Mouse (Mus musculus): ENCODE measurements around the gene 4930404H24Rik. TPM values are rescaled to one million over a fixed set of nuclear protein-coding genes. Genes with fewer than 3 reads are reported as not detected.
A peak's percentile ranks its signal among the peaks of the same experiment; 100 is the strongest.

Gene 4930404H24Rik
- polyA plus RNA-seq, 2 experiments = not detected

GRCm38 (mm10) chr2:153523143-153523542, 30.6 kb downstream of the 4930404H24Rik start:
- no peak for ATAC-seq (ENCODE audit: insufficient read depth)
- WGBS (ENCODE audit: insufficient replicate concordance) = 78% methylated on average over 9 of the region's 9 CpGs
- Histone ChIP-seq H3K4me2 (ENCODE audit: low read depth) (no peak overlapping the region), H3K27ac (no peak overlapping the region), H3K4me1 (replicated peaks; ENCODE audit: control insufficient read depth in 2 of 2, insufficient read depth in 2 of 2, low read length in 1 of 2) (peaks cover 70 to 74% of the 10 kb centered on the region in 2 experiments), H3K36me3 (replicated peaks; ENCODE audit: control insufficient read depth, insufficient read depth, low read depth) (no peaks in the 10 kb centered on the region), H3K9me3 (ENCODE audit: control insufficient read depth, low read length) (no peaks in the 10 kb centered on the region), H3K4me3 (ENCODE audit: insufficient read depth in 1 of 2, low read depth in 2 of 2, low read length in 2 of 2) (no peak overlapping the region), H3K9ac (replicated peaks) (no peak overlapping the region), H3K27me3 (ENCODE audit: control insufficient read depth, insufficient read depth, low read length) (no peaks in the 10 kb centered on the region)
- no peak for DNase-seq (ENCODE audit: low read depth in 3 of 3, low spot score in 3 of 3)
- TF ChIP-seq EP300 (IDR thresholded peaks at IDR 0.05; ENCODE audit: low read depth) (no peak), CTCF (IDR thresholded peaks at IDR 0.05; ENCODE audit: low read depth) (no peak)

DNA sequence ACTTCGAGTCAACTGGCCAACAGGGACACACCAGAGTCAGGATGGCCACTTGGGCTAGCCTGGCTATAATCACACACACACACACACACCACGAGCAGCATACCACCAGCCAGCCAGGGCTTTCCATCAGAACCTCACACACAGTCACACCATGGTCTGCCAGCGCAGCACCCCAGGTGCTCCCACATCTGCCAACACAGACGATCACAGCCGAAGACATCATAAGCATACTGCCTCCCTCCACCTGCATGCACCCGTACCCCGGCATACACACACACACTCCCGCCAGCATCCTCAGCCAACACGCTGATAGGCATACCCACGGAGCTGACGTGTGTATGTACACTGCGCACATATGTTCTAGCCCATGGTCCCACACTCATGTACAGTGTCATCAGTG, 31.1 kb downstream of the 4930404H24Rik start:
- WGBS (ENCODE audit: insufficient replicate concordance) = 80% methylated on average over 12 of the region's 12 CpGs
- DNase-seq (ENCODE audit: low read depth in 3 of 3, low spot score in 3 of 3) = no peak
- Histone ChIP-seq H3K27ac (0 out of 2 replicates have a peak overlapping the region, but pooled peaks have one; percentile 1), H3K9me3 (ENCODE audit: control insufficient read depth, low read length) (no peaks in the 10 kb centered on the region), H3K4me1 (replicated peaks; ENCODE audit: control insufficient read depth in 2 of 2, insufficient read depth in 2 of 2, low read length in 1 of 2) (peaks cover 70 to 74% of the 10 kb centered on the region in 2 experiments), H3K27me3 (ENCODE audit: control insufficient read depth, insufficient read depth, low read length) (no peaks in the 10 kb centered on the region), H3K9ac (replicated peaks) (no peak overlapping the region), H3K36me3 (replicated peaks; ENCODE audit: control insufficient read depth, insufficient read depth, low read depth) (no peaks in the 10 kb centered on the region), H3K4me3 (ENCODE audit: insufficient read depth in 1 of 2, low read depth in 2 of 2, low read length in 2 of 2) (no peak overlapping the region), H3K4me2 (ENCODE audit: low read depth) (no peak overlapping the region)
- TF ChIP-seq CTCF (IDR thresholded peaks at IDR 0.05; ENCODE audit: low read depth) (no peak), EP300 (IDR thresholded peaks at IDR 0.05; ENCODE audit: low read depth) (no peak)
- ATAC-seq (ENCODE audit: insufficient read depth) = no peak

DNA sequence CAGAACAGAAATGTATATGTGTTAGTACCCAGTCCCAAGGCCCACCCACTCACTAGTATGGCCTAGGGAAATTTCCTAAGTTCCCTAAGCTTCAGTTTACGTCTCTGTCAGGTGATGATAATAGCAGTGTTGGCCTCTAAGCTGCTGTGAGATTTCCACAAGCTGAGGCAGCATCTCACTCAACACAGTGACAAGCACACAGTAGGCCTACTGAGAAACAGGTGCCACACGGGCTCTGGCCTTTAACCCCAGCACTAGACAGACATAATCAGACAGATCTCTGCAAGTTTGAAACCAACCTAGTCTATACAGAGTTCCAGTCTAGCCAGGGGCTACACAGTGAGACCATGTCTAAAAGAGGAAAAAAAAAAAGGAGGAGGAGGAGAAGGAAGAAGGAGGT, 32.1 kb downstream of the 4930404H24Rik start:
- ATAC-seq (ENCODE audit: insufficient read depth) (no peak), DNase-seq (ENCODE audit: low read depth in 3 of 3, low spot score in 3 of 3) (no peak)
- Histone ChIP-seq H3K4me3 (ENCODE audit: insufficient read depth in 1 of 2, low read depth in 2 of 2, low read length in 2 of 2) (no peak overlapping the region), H3K4me2 (ENCODE audit: low read depth) (no peak overlapping the region; the same call in 1 of the 2 replicates), H3K27ac (peak overlapping the region; percentile 81), H3K9ac (replicated peaks) (no peak overlapping the region; the same call in 1 of the 2 replicates), H3K9me3 (ENCODE audit: control insufficient read depth, low read length) (no peaks in the 10 kb centered on the region), H3K4me1 (replicated peaks; ENCODE audit: control insufficient read depth in 2 of 2, insufficient read depth in 2 of 2, low read length in 1 of 2) (peaks cover 67 to 69% of the 10 kb centered on the region in 2 experiments), H3K27me3 (ENCODE audit: control insufficient read depth, insufficient read depth, low read length) (no peaks in the 10 kb centered on the region), H3K36me3 (replicated peaks; ENCODE audit: control insufficient read depth, insufficient read depth, low read depth) (no peaks in the 10 kb centered on the region)
- TF ChIP-seq CTCF (IDR thresholded peaks at IDR 0.05; ENCODE audit: low read depth) (no peak), EP300 (IDR thresholded peaks at IDR 0.05; ENCODE audit: low read depth) (no peak)
- 39% methylated on average over 2 of the region's 2 CpGs for WGBS (ENCODE audit: insufficient replicate concordance)

DNA sequence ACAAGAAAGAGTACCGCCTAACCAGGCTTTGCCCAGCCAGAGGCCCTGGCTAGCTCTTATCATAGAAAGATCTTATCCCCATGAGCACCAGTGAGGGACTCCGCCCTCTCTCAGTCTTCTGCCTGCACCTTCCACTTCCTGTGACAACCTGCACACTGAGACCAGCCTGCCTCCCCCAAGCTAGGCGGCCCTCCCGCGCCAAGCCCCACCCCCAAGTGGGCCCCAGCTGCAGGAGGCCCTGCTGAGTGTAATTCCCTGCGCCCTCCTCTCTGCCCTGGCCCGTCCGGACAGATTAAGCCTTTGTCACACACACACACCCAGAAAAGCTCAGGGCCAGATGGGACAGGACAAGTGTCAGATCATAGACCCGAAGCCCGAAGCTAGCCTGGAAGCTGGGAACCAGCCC, 33.3 kb downstream of the 4930404H24Rik start:
- Histone ChIP-seq H3K27ac (peak overlapping the region; percentile 84), H3K9ac (replicated peaks) (peak overlapping the region; percentile 58), H3K4me3 (ENCODE audit: insufficient read depth in 1 of 2, low read depth in 2 of 2, low read length in 2 of 2) (peak overlapping the region in 1 of 2 experiments; percentile 20; a peak in 1 of 4 replicates), H3K27me3 (ENCODE audit: control insufficient read depth, insufficient read depth, low read length) (no peaks in the 10 kb centered on the region), H3K36me3 (replicated peaks; ENCODE audit: control insufficient read depth, insufficient read depth, low read depth) (no peaks in the 10 kb centered on the region), H3K4me2 (ENCODE audit: low read depth) (peak overlapping the region; percentile 95), H3K4me1 (replicated peaks; ENCODE audit: control insufficient read depth in 2 of 2, insufficient read depth in 2 of 2, low read length in 1 of 2) (peaks cover 60 to 62% of the 10 kb centered on the region in 2 experiments), H3K9me3 (ENCODE audit: control insufficient read depth, low read length) (no peaks in the 10 kb centered on the region)
- ATAC-seq (ENCODE audit: insufficient read depth) (peak; percentile 80), DNase-seq (ENCODE audit: low read depth in 3 of 3, low spot score in 3 of 3) (peak; percentile 77 to 80 (median 78))
- TF ChIP-seq CTCF (IDR thresholded peaks at IDR 0.05; ENCODE audit: low read depth) = no peak
- peak; percentile 69 for TF ChIP-seq EP300 (IDR thresholded peaks at IDR 0.05; ENCODE audit: low read depth)
- 2% methylated on average over 10 of the region's 10 CpGs for WGBS (ENCODE audit: insufficient replicate concordance)

DNA sequence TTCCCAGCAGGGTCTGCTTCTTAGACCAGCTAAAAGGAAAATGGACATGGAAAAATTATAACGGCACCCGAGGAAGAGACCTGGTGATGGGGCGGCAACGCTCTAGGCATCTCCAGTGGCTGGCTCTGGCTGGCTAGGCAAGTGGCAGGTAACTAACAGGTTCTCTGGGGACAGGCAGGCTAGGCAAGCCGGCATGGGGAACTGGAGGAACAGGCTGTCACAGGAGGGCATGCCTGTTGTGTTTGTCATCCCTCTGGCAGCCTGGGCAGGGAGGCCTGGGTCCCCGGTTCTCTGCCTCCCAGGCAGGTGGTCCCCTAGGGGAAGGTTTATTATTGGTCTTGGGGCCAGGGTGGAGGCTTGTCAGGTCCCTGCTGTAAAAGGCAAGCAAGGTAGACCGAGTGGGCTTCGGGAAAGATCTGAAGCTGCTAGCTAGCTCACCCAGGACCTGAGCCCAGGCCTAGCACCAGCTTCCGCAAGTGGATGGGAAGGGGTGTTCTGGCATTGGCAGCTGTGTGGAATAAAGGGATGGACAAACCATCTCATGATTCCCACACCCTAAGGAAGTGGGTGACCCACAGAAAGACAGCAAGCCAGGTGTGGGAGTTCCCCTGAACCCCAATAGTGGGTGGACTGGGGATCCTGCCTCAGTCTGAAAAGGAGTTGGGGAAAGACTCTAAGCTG, 34.4 kb downstream of the 4930404H24Rik start:
- Histone ChIP-seq H3K27me3 (ENCODE audit: control insufficient read depth, insufficient read depth, low read length) (no peaks in the 10 kb centered on the region), H3K4me2 (ENCODE audit: low read depth) (peak overlapping the region; percentile 95), H3K27ac (peak overlapping the region; percentile 84), H3K9ac (replicated peaks) (peak overlapping the region; percentile 88), H3K36me3 (replicated peaks; ENCODE audit: control insufficient read depth, insufficient read depth, low read depth) (no peaks in the 10 kb centered on the region), H3K9me3 (ENCODE audit: control insufficient read depth, low read length) (no peaks in the 10 kb centered on the region), H3K4me3 (ENCODE audit: insufficient read depth in 1 of 2, low read depth in 2 of 2, low read length in 2 of 2) (peak overlapping the region; percentile 82 to 86), H3K4me1 (replicated peaks; ENCODE audit: control insufficient read depth in 2 of 2, insufficient read depth in 2 of 2, low read length in 1 of 2) (peaks cover 50 to 51% of the 10 kb centered on the region in 2 experiments)
- no peak for ATAC-seq (ENCODE audit: insufficient read depth)
- WGBS (ENCODE audit: insufficient replicate concordance) = 57% methylated on average over 9 of the region's 9 CpGs
- DNase-seq (ENCODE audit: low read depth in 3 of 3, low spot score in 3 of 3) = no peak
- TF ChIP-seq CTCF (IDR thresholded peaks at IDR 0.05; ENCODE audit: low read depth) = peak; percentile 8; the same call in 1 of the 2 replicates
- TF ChIP-seq EP300 (IDR thresholded peaks at IDR 0.05; ENCODE audit: low read depth) = no peak

Measured in liver, embryonic 14.5 days (tissue).